Mouse (Mus musculus) CH12.LX (cell line): ENCODE data around the gene Tubgcp6. TPM values are rescaled to one million over a fixed set of nuclear protein-coding genes. Genes with fewer than 3 reads are reported as not detected.

ENCODE experiments used
- DNase-seq: peaks from one replicate; pipeline ENCODE4 v3.0.0-alpha.2; 2013; ENCODE audit errors: extremely low read depth
- H3K27ac ChIP-seq: 2 replicates; pipeline ENCODE4 v1.5.1; 2012; ENCODE audit warnings: low read depth, mild to moderate bottlenecking, control low read depth, moderate library complexity; ENCODE audit not compliant: insufficient read depth
- H3K27me3 ChIP-seq: replicated peaks from 2 replicates; pipeline ENCODE3; 2012; ENCODE audit warnings: inconsistent platforms
- H3K36me3 ChIP-seq, 2 experiments: replicated peaks in 1 of 2; 2 replicates each; pipeline versions ENCODE3 to v1.6.1; 2012; ENCODE audit warnings: inconsistent platforms in 1 of 2, low read length in 1 of 2, mild to moderate bottlenecking in 1 of 2, mixed read lengths in 1 of 2, moderate library complexity in 1 of 2; ENCODE audit not compliant: control insufficient read depth in 1 of 2, insufficient read depth in 1 of 2
- H3K4me1 ChIP-seq, 2 experiments: 2 replicates each; pipeline ENCODE4 v1.6.1; 2012; ENCODE audit warnings: inconsistent platforms in 1 of 2, moderate library complexity in 1 of 2; ENCODE audit not compliant: insufficient read depth in 2 of 2, control insufficient read depth in 1 of 2
- H3K4me2 ChIP-seq: 2 replicates; pipeline ENCODE4 v1.6.1; 2012; ENCODE audit warnings: low read depth, mild to moderate bottlenecking, control low read depth; ENCODE audit not compliant: poor library complexity, insufficient read depth, severe bottlenecking
- H3K4me3 ChIP-seq, 3 experiments: fragments of 150-350 bp in 1 of 3; sonication (generic) in 1 of 3; replicated peaks in 1 of 3; 2 replicates each; pipeline versions ENCODE3 to v1.5.1; 2011 to 2012; ENCODE audit warnings: low read depth in 2 of 3, low read length in 2 of 3, mild to moderate bottlenecking in 2 of 3, moderate library complexity in 2 of 3, control low read depth in 1 of 3, improper control_type of control experiment in 1 of 3, inconsistent platforms in 1 of 3, mixed read lengths in 1 of 3; ENCODE audit not compliant: poor library complexity in 1 of 3
- H3K79me2 ChIP-seq: replicated peaks from 2 replicates; pipeline ENCODE4 v1.6.1; 2012; ENCODE audit warnings: mild to moderate bottlenecking, moderate library complexity; ENCODE audit not compliant: control insufficient read depth, poor library complexity, insufficient read depth, severe bottlenecking; ENCODE audit errors: extremely low read depth
- H3K9ac ChIP-seq: 2 replicates; pipeline ENCODE4 v1.6.1; 2012; ENCODE audit warnings: low read depth, mild to moderate bottlenecking, control low read depth, moderate library complexity; ENCODE audit not compliant: insufficient read depth
- H3K9me3 ChIP-seq: replicated peaks from 2 replicates; pipeline ENCODE3; 2012; ENCODE audit warnings: low read length, inconsistent platforms, mixed read lengths
- E2F4 ChIP-seq: IDR thresholded peaks from 2 replicates; pipeline ENCODE4 v1.6.1; 2011; ENCODE audit warnings: low read depth, low read length, improper control_type of control experiment; ENCODE audit not compliant: insufficient replicate concordance
- ELF1 ChIP-seq: IDR thresholded peaks from 2 replicates; pipeline ENCODE4 v1.6.1; 2014; ENCODE audit warnings: low read depth, mild to moderate bottlenecking, inconsistent platforms, low read length, improper control_type of control experiment
- ETS1 ChIP-seq: conservative IDR thresholded peaks from 2 replicates; pipeline ENCODE4 v1.6.1; 2012; ENCODE audit warnings: low read depth, mild to moderate bottlenecking, inconsistent platforms, low read length, improper control_type of control experiment, moderate library complexity
- IRF4 ChIP-seq: IDR thresholded peaks from 2 replicates; pipeline ENCODE4 v1.6.1; 2014; ENCODE audit warnings: low read depth, mild to moderate bottlenecking, inconsistent platforms, low read length, improper control_type of control experiment
- JUN ChIP-seq: IDR thresholded peaks from 2 replicates; pipeline ENCODE4 v1.6.1; 2011; ENCODE audit warnings: low read depth, mild to moderate bottlenecking, low read length, improper control_type of control experiment, moderate library complexity; ENCODE audit not compliant: insufficient read depth
- JUND ChIP-seq: conservative IDR thresholded peaks from 2 replicates; pipeline ENCODE4 v1.6.1; 2011; ENCODE audit warnings: low read depth, low read length, improper control_type of control experiment
- MEF2A ChIP-seq: IDR thresholded peaks from 2 replicates; pipeline ENCODE4 v1.6.1; 2014; ENCODE audit warnings: low read depth, mild to moderate bottlenecking, inconsistent platforms, low read length, improper control_type of control experiment, borderline replicate concordance
- MXI1 ChIP-seq: IDR thresholded peaks from 2 replicates; pipeline ENCODE4 v1.6.1; 2011; ENCODE audit warnings: mild to moderate bottlenecking, low read depth, low read length, improper control_type of control experiment
- POLR2AphosphoS2 ChIP-seq: IDR thresholded peaks from 2 replicates; pipeline ENCODE4 v1.6.1; 2011; ENCODE audit warnings: low read depth, low read length, improper control_type of control experiment
- SIN3A ChIP-seq: IDR thresholded peaks from 2 replicates; pipeline ENCODE4 v1.6.1; 2012; ENCODE audit warnings: low read length, improper control_type of control experiment, inconsistent platforms
- SMC3 ChIP-seq: IDR thresholded peaks from 2 replicates; pipeline ENCODE4 v1.6.1; 2011; ENCODE audit warnings: low read depth, low read length, improper control_type of control experiment
- TBP ChIP-seq: conservative IDR thresholded peaks from 2 replicates; pipeline ENCODE4 v1.6.1; 2011; ENCODE audit warnings: low read depth, low read length, improper control_type of control experiment
- UBTF ChIP-seq: IDR thresholded peaks from 2 replicates; pipeline ENCODE4 v1.6.1; 2012; ENCODE audit warnings: low read depth, mild to moderate bottlenecking, inconsistent platforms, low read length, improper control_type of control experiment, moderate library complexity
- USF1 ChIP-seq: IDR thresholded peaks from 2 replicates; pipeline ENCODE4 v1.6.1; 2014; ENCODE audit warnings: low read depth, mild to moderate bottlenecking, inconsistent platforms, low read length, improper control_type of control experiment
- ZC3H11A ChIP-seq: IDR thresholded peaks from 2 replicates; pipeline ENCODE4 v1.6.1; 2012; ENCODE audit warnings: low read depth, mild to moderate bottlenecking, inconsistent platforms, low read length, improper control_type of control experiment
- dilution Hi-C: fragments of 300-500 bp; cut with MboI; formaldehyde crosslinking; loops from 2 replicates; pipeline ENCODE4 v1.14.3; 2020; ENCODE audit warnings: low sequenced_read_pairs; ENCODE audit not compliant: extremely low pct_unique_long_range_greater_than_20kb, extremely low pct_ligation_motif_present
- in situ Hi-C: fragments of 300-500 bp; cut with MboI; formaldehyde crosslinking; loops from 3 replicates; pipeline ENCODE4 v1.14.3; 2019; ENCODE audit warnings: low sequenced_read_pairs, low pct_ligation_motif_present, low pct_unique_long_range_greater_than_20kb, mixed read lengths
- polyA plus RNA-seq: library from polyadenylated mRNA; unstranded; fragments of >175 nt; gene quantifications from 2 replicates; pipeline ENCODE4 v1.2.1, GENCODE M21; 2012; ENCODE audit warnings: low read depth; ENCODE audit not compliant: insufficient read length
- total RNA-seq, 2 experiments: library from RNA; depleted of rRNA; stranded (reverse); fragments of 300-350 nt in 1 of 2; fragments of >200 nt in 1 of 2; gene quantifications; 2 replicates each; pipeline ENCODE4 v1.2.3; 2012 to 2014

Tubgcp6 gene
- total and polyA plus RNA-seq, 3 experiments = 12.7 to 17.0 (median 13.3) TPM

DNA sequence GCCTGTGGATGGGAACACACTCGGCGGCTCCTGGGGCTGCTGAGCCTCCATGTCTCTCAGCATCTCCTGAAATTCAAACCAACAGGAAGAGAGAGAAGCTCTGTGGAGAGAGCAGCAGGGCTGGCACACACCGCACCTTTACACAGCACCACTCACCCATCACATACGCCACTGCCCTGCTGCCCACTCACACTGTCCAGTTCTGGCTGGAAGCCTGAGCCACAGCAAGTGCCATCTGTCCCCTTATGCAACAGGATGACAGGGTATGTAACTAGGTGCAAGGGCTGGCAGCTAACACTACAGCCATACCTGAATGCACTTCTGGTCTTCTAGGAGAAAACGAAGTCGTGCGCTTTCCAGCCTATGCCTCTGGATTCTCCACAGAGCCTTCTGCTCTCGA is 18.5 kb downstream of the Tubgcp6 start:
- Histone ChIP-seq H3K9me3 (no peaks in the 10 kb centered on the region), H3K4me1 (no peaks in the 10 kb centered on the region), H3K27ac (no peak overlapping the region), H3K36me3 (peaks cover 91 to 99% of the 10 kb centered on the region in 2 experiments), H3K9ac (no peak overlapping the region), H3K4me2 (no peak overlapping the region)
- dilution Hi-C loops = no loop called here
- no peak for DNase-seq
- in situ Hi-C loops = loop anchor here (25.0 kb wide), 1 partner anchor 258 kb away; the partner anchor contains the start of genes Lmf2, Ncaph2 and Sco2
- TF ChIP-seq MEF2A = no peak
- TF ChIP-seq JUND = no peak
- TF ChIP-seq, all 38 proteins: peak for 0
- Histone ChIP-seq H3K79me2 (no peaks in the 10 kb centered on the region), H3K4me3 (no peak overlapping the region), H3K27me3 (no peaks in the 10 kb centered on the region)

DNA sequence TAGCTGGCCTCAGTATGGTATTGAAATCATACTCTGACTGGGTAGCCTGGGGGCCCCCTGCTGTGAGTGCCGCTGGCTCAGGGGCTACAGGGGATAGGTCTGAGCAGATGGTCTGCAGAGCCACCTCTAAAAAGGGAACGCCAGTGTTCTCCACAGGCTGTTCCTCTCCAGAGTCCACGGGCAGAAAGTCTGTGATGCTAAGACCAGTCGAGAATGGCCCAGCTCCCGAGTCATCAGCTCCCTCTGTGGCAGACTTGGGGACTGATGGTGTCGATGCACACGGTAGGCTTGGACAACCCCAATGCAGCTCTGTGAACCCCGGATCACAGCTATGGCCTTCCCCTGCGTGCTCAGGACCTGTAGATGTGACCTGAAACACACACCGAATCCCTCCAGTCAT is 19.0 kb downstream of the Tubgcp6 start:
- no peaks in the 10 kb centered on the region for H3K4me1 ChIP-seq
- H3K27ac ChIP-seq = no peak overlapping the region
- DNase-seq = no peak
- H3K79me2 ChIP-seq = no peaks in the 10 kb centered on the region
- H3K9ac ChIP-seq = no peak overlapping the region
- in situ Hi-C loops (loop anchor here (25.0 kb wide), 1 partner anchor 258 kb away; the partner anchor contains the start of genes Lmf2, Ncaph2 and Sco2), dilution Hi-C loops (no loop called here)
- peaks cover 92 to 99% of the 10 kb centered on the region in 2 experiments for H3K36me3 ChIP-seq
- H3K27me3 ChIP-seq = no peaks in the 10 kb centered on the region
- H3K4me3 ChIP-seq = no peak overlapping the region
- no peak for TF ChIP-seq USF1
- no peak for TF ChIP-seq MXI1
- TF ChIP-seq TBP = no peak
- no peak for TF ChIP-seq JUN
- TF ChIP-seq IRF4 = no peak
- no peak for TF ChIP-seq SMC3
- TF ChIP-seq UBTF = no peak
- TF ChIP-seq SIN3A = no peak
- TF ChIP-seq ETS1 = no peak
- TF ChIP-seq ELF1 = no peak
- no peak for TF ChIP-seq POLR2AphosphoS2
- TF ChIP-seq E2F4 = no peak
- no peak for TF ChIP-seq ZC3H11A
- H3K9me3 ChIP-seq = no peaks in the 10 kb centered on the region
- H3K4me2 ChIP-seq = no peak overlapping the region
